Mouse (Mus musculus): Measurements from ENCODE around the gene Itk. TPM values are rescaled to one million over a fixed set of nuclear protein-coding genes. Genes with fewer than 3 reads are reported as not detected.
A peak's percentile ranks its signal among the peaks of the same experiment; 100 is the strongest.

The Itk gene
- polyA plus RNA-seq, 1 experiment from 2014 or later, result 0.17 TPM

- WGBS (ENCODE audit: missing documents), result 52% methylated on average over 11 of the region's 13 CpGs
- Histone ChIP-seq H3K4me3 (ENCODE audit: inconsistent target) (no peak overlapping the region), H3K36me3 (ENCODE audit: inconsistent target) (0 out of 2 replicates have a peak, but pooled peaks cover 5% of the 10 kb centered on the region), H3K27ac (no peak overlapping the region), H3K79me2 (ENCODE audit: inconsistent target) (peaks cover 94% of the 10 kb centered on the region)
These were observed 90.2 kb downstream of the Itk start for GRCm38 (mm10) chr11:46298889-46299785.

- peaks cover 26% of the 10 kb centered on the region for H3K36me3 ChIP-seq (ENCODE audit: inconsistent target)
- WGBS (ENCODE audit: missing documents), result 95% methylated on average over 11 of the region's 11 CpGs
- no peak overlapping the region for H3K4me3 ChIP-seq (ENCODE audit: inconsistent target)
- no peak overlapping the region for H3K27ac ChIP-seq
- H3K79me2 ChIP-seq (ENCODE audit: inconsistent target), result peaks cover 75% of the 10 kb centered on the region; the same call in 1 of the 2 replicates
These were observed 94.9 kb downstream of the Itk start for GRCm38 (mm10) chr11:46294390-46294789.

- peaks cover 33% of the 10 kb centered on the region for H3K36me3 ChIP-seq (ENCODE audit: inconsistent target)
- H3K27ac ChIP-seq, result no peak overlapping the region
- 89% methylated on average over 4 of the region's 5 CpGs for WGBS (ENCODE audit: missing documents)
- H3K79me2 ChIP-seq (ENCODE audit: inconsistent target), result peaks cover 66% of the 10 kb centered on the region; the same call in 1 of the 2 replicates
- H3K4me3 ChIP-seq (ENCODE audit: inconsistent target), result no peak overlapping the region
These were observed 95.8 kb downstream of the Itk start for GRCm38 (mm10) chr11:46293491-46293890.

- Histone ChIP-seq H3K4me3 (ENCODE audit: inconsistent target) (no peak overlapping the region), H3K36me3 (ENCODE audit: inconsistent target) (peaks cover 40% of the 10 kb centered on the region), H3K27ac (no peak overlapping the region), H3K79me2 (ENCODE audit: inconsistent target) (peaks cover 41% of the 10 kb centered on the region; the same call in 1 of the 2 replicates)
- WGBS (ENCODE audit: missing documents), result 93% methylated on average over 10 of the region's 10 CpGs
These were observed 98.3 kb downstream of the Itk start for GRCm38 (mm10) chr11:46290988-46291405.

GRCm38 (mm10) chr11:46289561-46289960 is 99.8 kb downstream of the Itk start:
- peaks cover 46% of the 10 kb centered on the region for H3K36me3 ChIP-seq (ENCODE audit: inconsistent target)
- no peak overlapping the region for H3K4me3 ChIP-seq (ENCODE audit: inconsistent target)
- 95% methylated on average over 9 of the region's 9 CpGs for WGBS (ENCODE audit: missing documents)
- peaks cover 30% of the 10 kb centered on the region; the same call in 1 of the 2 replicates for H3K79me2 ChIP-seq (ENCODE audit: inconsistent target)
- no peak overlapping the region for H3K27ac ChIP-seq

GRCm38 (mm10) chr11:46289022-46289421 is 100.3 kb downstream of the Itk start:
- H3K79me2 ChIP-seq (ENCODE audit: inconsistent target), result peaks cover 25% of the 10 kb centered on the region; the same call in 1 of the 2 replicates
- no peak overlapping the region for H3K4me3 ChIP-seq (ENCODE audit: inconsistent target)
- WGBS (ENCODE audit: missing documents), result 90% methylated on average over 4 of the region's 4 CpGs
- no peak overlapping the region for H3K27ac ChIP-seq
- peaks cover 48% of the 10 kb centered on the region for H3K36me3 ChIP-seq (ENCODE audit: inconsistent target)

GRCm38 (mm10) chr11:46288091-46288490 is 101.2 kb downstream of the Itk start:
- peaks cover 15% of the 10 kb centered on the region; the same call in 1 of the 2 replicates for H3K79me2 ChIP-seq (ENCODE audit: inconsistent target)
- no peak overlapping the region for H3K27ac ChIP-seq
- H3K36me3 ChIP-seq (ENCODE audit: inconsistent target), result peaks cover 55% of the 10 kb centered on the region
- WGBS (ENCODE audit: missing documents), result 98% methylated on average over 5 of the region's 5 CpGs
- no peak overlapping the region for H3K4me3 ChIP-seq (ENCODE audit: inconsistent target)

GRCm38 (mm10) chr11:46286803-46287202 is 102.5 kb downstream of the Itk start:
- peaks cover 2% of the 10 kb centered on the region; the same call in 1 of the 2 replicates for H3K79me2 ChIP-seq (ENCODE audit: inconsistent target)
- H3K36me3 ChIP-seq (ENCODE audit: inconsistent target), result peaks cover 67% of the 10 kb centered on the region
- WGBS (ENCODE audit: missing documents), result 4% methylated on average over 6 of the region's 6 CpGs
- H3K27ac ChIP-seq, result peak overlapping the region; percentile 19; the same call in 1 of the 2 replicates
- no peak overlapping the region for H3K4me3 ChIP-seq (ENCODE audit: inconsistent target)

GRCm38 (mm10) chr11:46283800-46284199 is 105.5 kb downstream of the Itk start:
- Histone ChIP-seq H3K36me3 (ENCODE audit: inconsistent target) (peaks cover 57% of the 10 kb centered on the region; the same call in 1 of the 2 replicates), H3K79me2 (ENCODE audit: inconsistent target) (no peaks in the 10 kb centered on the region), H3K27ac (no peak overlapping the region), H3K4me3 (ENCODE audit: inconsistent target) (no peak overlapping the region)
- 93% methylated on average over 6 of the region's 6 CpGs for WGBS (ENCODE audit: missing documents)

- H3K27ac ChIP-seq, result peak overlapping the region; percentile 28; the same call in 1 of the 2 replicates
- peaks cover 59% of the 10 kb centered on the region for H3K36me3 ChIP-seq (ENCODE audit: inconsistent target)
- no peaks in the 10 kb centered on the region for H3K79me2 ChIP-seq (ENCODE audit: inconsistent target)
- no peak overlapping the region for H3K4me3 ChIP-seq (ENCODE audit: inconsistent target)
- 94% methylated on average over 5 of the region's 5 CpGs for WGBS (ENCODE audit: missing documents)
These were observed 106.7 kb downstream of the Itk start for GRCm38 (mm10) chr11:46282612-46283011.

- Histone ChIP-seq H3K4me3 (ENCODE audit: inconsistent target) (no peak overlapping the region), H3K36me3 (ENCODE audit: inconsistent target) (peaks cover 60% of the 10 kb centered on the region), H3K27ac (no peak overlapping the region), H3K79me2 (ENCODE audit: inconsistent target) (no peaks in the 10 kb centered on the region)
- 92% methylated on average over 12 of the region's 12 CpGs for WGBS (ENCODE audit: missing documents)
These were observed 110.6 kb downstream of the Itk start for GRCm38 (mm10) chr11:46278709-46279108.

GRCm38 (mm10) chr11:46278140-46278539 is 111.2 kb downstream of the Itk start:
- no peak overlapping the region for H3K4me3 ChIP-seq (ENCODE audit: inconsistent target)
- WGBS (ENCODE audit: missing documents), result 94% methylated on average over 5 of the region's 5 CpGs
- no peak overlapping the region for H3K27ac ChIP-seq
- H3K79me2 ChIP-seq (ENCODE audit: inconsistent target), result no peaks in the 10 kb centered on the region
- H3K36me3 ChIP-seq (ENCODE audit: inconsistent target), result peaks cover 57% of the 10 kb centered on the region

GRCm38 (mm10) chr11:46276778-46277177 is 112.5 kb downstream of the Itk start:
- 80% methylated on average over 5 of the region's 5 CpGs for WGBS (ENCODE audit: missing documents)
- Histone ChIP-seq H3K27ac (no peak overlapping the region), H3K36me3 (ENCODE audit: inconsistent target) (peaks cover 58% of the 10 kb centered on the region), H3K79me2 (ENCODE audit: inconsistent target) (no peaks in the 10 kb centered on the region), H3K4me3 (ENCODE audit: inconsistent target) (no peak overlapping the region)

- H3K4me3 ChIP-seq (ENCODE audit: inconsistent target), result no peak overlapping the region
- no peaks in the 10 kb centered on the region for H3K79me2 ChIP-seq (ENCODE audit: inconsistent target)
- WGBS (ENCODE audit: missing documents), result 86% methylated on average over 8 of the region's 8 CpGs
- peaks cover 57% of the 10 kb centered on the region for H3K36me3 ChIP-seq (ENCODE audit: inconsistent target)
- no peak overlapping the region for H3K27ac ChIP-seq
These were observed 113.1 kb downstream of the Itk start for GRCm38 (mm10) chr11:46276168-46276567.

- 13% methylated on average over 5 of the region's 6 CpGs for WGBS (ENCODE audit: missing documents)
- Histone ChIP-seq H3K4me3 (ENCODE audit: inconsistent target) (no peak overlapping the region), H3K36me3 (ENCODE audit: inconsistent target) (peaks cover 60% of the 10 kb centered on the region), H3K79me2 (ENCODE audit: inconsistent target) (no peaks in the 10 kb centered on the region), H3K27ac (no peak overlapping the region)
These were observed 114.0 kb downstream of the Itk start for GRCm38 (mm10) chr11:46275302-46275701.
